Mouse (Mus musculus) layer of hippocampus, postnatal 25 days (tissue): Measurements from ENCODE around the gene Fam178b. TPM values are rescaled to one million over a fixed set of nuclear protein-coding genes. Genes with fewer than 3 reads are reported as not detected.
"Not testable (repeated sequence)": the region's sequence is repeated elsewhere in the genome, so short reads cannot be mapped to it uniquely, and the experiment has no call there.

Experiments
- DNase-seq, 2 experiments: peaks; one replicate each; pipeline ENCODE4 v3.0.0; 2022; ENCODE audit warnings: mixed read lengths in 2 of 2, low spot score in 1 of 2; ENCODE audit errors: extremely low spot score in 1 of 2
- total RNA-seq, 2 experiments: library from RNA; stranded (reverse); gene quantifications; 2 replicates each; pipeline ENCODE4 v1.2.3; 2021

Gene Fam178b
- total RNA-seq, 2 experiments from 2014 or later: 0.34 TPM; not detected in 1

DNA sequence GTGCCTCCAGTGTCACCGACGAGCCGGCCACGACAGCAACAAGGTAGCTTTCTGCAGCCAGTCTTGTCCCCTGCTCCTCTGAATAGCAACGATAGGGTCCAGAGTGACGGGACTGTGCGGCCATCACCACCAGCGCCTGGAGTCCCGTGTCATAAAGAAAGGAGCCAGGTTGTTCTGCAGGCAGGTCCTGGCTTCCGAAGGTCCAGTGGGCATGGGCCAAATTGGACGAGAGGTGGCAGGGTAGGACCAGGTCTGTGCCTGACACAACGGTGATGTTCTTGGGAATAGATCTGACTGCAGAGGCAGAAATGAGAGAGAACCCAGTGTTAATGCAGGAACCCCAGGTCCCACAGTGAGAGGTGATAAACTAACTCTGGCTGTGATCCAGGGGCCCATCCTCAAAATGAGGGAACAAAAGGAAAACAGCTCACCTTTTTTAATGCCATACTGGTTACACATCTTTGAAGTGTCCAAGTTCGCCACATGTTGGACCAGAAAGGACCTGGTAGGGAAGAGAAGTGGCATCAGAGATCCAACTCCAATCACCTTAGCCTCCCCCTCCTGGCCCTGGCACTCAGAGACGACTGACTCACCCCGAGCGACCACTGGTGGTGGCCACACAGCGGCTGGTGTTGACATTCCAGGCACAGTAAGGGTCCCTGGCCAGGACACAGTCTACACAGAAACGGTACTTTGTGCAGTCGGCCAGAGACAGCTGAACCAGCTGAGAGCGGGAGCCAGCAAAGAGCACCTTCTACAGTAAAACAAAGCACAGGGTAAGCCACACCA, 132.7 kb downstream of the Fam178b start:
- no peak for DNase-seq

DNA sequence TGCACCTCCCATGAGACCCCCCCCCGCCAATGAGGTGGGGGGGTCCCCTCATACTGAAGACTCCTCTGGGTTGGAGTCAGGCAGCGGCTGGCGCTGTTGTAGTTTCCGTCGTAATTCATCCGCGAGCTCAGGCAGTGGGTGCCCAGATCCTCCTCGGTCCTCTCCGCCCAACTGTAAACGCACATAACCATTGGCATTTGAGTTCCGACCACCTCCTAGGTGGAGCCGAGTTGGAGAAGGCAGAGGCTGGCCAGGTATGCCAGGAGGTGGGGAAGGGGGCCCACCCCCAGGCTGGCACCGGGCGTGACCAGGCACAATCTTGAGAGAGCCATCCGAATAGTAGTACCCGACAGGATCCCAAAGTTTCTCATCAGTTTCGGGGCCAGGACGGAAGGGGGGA, 133.5 kb downstream of the Fam178b start:
- no peak for DNase-seq

DNA sequence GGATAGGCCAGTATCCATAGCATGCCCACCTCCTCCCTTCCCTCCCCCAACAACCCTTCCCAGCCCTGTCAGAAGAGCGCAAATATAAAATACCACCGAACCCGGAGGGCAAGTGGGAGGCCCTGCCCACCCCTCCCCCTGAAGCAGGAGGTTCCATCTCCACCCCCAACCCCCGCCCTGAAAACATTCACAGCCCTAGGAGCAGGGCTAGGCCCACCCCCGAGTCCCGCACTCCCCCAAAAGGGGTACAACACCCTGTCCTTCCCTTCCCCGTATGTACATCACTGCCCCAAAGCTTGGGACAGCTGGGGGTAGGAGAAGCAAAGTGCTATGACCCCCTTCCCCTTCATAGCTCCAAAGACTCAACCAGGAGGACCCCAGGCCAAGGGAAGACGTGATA, 134.2 kb downstream of the Fam178b start:
- no peak for DNase-seq

DNA sequence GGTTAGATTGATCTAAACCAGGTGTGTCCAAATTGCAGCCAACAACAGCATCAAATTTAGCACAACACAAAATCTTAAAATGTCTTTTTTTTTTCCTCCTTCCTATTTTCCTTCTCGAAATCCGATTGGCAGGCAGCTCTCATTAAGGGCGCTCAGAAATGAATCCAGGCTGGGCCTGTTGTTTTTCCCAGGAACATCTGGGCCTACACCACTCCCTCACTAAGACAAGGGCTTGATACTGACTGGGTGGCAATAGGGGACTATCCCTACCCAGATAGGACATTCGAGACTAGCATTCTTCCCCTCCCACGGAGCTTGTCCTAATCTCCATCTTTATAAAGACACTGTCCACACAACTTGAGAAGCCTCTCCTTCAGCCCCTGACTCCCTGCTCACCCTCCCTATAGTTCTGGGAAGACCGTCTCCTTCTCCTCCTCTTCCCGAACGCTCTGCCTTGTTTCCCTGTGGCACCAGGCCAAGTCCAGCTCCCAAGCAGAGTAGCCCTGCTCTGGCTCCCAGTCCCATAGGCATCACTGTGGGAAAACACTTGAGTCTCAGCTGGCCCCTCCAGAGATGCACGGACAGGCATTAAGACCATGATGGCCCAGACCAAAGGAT, 134.9 kb downstream of the Fam178b start:
- peak in 1 of 2 experiments; percentile 43 for DNase-seq

DNA sequence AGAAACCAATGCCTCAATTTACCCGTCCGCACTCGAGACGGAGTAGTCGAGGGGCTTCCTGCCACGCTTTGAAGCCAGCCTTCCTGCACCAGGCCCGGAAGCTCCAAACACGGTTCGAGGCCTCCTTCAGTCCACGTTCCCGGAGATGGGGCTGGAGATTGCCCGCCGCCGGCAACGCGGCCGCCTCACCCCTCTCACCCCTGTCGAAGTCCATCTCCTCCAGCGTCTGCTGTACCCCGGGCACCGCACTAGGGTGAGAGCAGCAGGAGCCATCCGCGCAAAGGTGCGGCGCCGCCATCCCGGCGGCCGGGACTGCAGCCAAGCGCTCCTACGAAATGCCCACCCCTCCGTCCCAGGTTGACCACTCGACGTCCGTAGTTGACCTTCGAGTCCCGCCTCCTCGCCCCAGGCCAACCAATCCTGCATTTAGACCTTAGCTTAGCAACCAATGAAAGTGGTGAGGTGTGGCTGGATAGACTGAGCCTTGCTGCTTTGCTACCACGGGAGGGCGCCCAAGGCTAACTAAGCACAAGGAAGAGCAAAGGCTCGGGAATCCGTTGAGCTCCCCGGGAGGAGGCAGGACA, 136.0 kb downstream of the Fam178b start, which contains the start of gene Ankrd39:
TSS of gene Ankrd39 (minus strand) at position 558 of the 584 bp plus-strand sequence.
- DNase-seq: peak; percentile 82 to 92

DNA sequence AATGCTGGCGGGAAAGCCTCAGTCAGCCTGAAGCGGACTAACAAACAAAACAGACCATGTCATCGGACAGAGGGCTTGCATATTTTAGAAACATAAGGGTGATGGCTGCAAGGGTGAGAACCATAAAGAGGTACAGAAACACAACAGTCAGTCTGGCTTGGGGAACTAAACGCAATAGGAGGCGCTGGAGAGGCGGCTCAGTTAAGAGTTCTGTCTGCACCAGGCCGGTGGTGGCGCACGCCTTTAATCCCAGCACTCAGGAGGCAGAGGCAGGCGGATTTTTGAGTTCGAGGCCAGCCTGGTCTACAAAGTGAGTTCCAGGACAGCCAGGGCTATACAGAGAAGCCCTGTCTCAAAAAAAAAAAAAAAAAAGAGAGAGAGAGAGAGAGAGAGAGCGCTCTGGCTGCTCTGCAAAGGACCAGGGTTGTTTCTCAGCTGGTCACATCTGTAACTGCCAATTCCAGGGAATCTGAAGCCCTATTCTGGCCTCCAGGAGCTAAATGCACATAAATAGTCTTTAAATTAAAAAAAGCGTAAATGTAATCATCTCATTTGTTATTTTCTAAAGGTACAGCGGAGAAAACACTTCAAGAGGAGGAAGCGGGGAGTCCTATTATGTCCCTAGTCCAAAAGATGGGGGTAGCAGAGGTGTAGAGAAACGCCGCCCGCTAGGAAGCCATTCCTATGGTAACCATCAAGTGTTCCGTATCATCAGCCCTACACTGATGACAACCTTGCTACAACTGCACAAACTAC, 137.0 kb downstream of the Fam178b start:
- no peak for DNase-seq

DNA sequence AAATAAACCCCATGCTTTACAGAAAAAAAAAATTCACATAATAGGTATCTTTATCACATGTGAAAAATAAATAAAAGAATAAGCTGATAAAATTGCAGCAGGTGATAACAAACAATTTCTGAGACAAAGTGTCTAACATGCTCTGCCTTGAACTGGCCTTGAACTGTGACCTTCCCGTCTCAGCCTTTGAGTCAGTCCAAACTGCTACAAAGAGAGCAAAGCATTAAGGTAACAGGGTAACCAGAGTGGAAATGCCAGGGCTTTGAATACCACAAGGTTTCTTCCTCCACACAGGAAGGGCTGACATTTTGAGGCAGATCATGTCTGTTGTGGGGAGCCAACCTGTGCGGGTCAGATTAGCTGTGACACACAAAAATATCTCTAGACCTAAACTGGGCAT, 137.6 kb downstream of the Fam178b start:
- DNase-seq: no peak

DNA sequence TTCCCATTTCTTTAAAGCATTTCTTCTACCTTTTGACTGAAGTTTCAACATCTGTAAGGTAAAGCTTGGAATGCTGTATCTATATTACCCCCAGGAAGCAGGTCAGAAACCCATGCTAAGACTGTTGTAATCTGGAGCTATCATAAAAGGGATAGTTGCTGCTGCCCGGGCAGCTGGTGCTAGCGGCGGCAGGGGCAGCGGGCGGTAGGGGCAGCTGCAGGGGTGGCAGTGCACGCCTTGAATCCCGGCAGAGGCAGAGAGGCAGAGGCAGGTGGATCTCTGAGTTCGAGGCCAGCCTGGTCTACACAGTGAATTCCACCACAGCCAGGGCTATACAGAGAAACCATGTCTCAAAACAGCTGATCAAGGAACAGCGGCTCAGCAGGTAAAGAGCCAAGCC, 140.1 kb downstream of the Fam178b start:
- DNase-seq: no peak

DNA sequence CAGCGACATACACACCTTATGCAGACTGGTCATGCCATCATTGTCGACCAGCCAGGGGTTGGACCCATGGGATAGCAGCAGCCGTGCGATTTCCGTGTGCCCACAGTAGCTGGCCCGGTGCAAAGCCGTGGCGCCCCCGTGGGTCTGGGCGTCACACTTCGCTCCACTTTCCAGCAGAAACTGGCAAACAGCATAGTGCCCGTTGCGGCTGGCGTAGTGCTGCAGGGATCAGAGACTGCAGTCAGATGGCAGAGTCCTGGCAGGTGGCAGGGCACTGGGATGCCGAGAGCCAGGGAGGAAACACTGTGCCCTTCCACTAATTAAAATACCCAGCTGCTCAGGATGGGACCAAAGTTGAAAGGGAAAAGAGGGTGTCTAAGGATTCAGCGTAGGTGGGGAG, 141.1 kb downstream of the Fam178b start:
- no peak for DNase-seq

DNA sequence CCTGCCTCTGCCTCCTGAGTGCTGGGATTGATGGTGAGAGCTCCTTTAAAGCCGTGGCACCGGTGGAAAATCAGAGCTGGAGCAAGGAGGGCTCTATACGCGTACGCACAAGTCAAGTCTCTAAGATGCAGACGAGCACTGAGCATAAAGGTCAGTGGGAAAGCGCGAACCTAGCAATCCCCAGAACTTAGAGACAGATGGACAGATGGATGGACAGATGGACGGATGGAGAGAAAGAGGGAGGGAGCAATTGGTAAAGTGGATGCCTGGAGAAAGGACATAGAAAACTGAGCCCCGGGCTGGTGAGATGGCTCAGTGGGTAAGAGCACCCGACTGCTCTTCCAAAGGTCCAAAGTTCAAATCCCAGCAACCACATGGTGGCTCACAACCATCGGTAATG, 142.2 kb downstream of the Fam178b start:
- no peak for DNase-seq

DNA sequence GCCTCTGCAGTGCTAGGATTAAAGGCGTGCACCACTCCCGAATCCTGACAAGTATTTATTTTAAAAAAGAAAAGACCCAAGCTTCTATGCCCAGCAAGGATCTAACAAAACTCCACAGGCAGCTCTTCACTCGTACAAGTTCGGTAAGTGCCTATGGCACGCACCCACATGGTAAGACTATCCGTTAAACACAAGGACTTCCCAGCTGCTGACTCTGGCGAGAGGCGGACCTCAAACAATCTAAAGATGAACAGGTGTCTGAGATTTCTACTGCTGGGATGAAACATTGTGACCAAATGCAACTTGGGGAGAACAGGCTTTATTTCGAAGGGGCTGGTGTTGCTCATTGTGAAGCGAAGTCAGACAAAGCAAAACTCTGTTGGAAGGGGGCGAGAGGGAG, 142.9 kb downstream of the Fam178b start:
- DNase-seq: no peak

DNA sequence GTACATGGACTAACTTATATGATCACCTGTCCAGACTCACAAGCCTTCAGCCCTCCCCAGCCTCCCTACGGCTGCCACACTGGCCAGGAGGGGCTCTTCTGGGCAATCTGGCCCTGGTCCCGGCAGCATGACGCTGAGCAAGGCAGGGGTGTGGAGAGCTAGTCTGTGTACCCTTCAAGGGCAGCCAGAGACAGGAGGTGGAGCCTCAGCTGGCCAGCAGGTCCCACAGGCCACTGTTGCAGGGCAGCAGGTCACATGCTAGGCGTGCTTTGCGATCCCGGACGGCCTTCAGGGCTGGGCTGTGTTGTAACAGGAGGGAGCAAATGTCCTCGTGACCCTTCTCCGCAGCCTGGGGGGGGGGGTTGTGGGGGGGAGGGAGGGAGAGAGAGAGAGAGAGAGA, 143.8 kb downstream of the Fam178b start, which contains the start of gene Gm42417:
TSS of gene Gm42417 (minus strand) at position 244 of the 400 bp plus-strand sequence.
- DNase-seq: no peak

DNA sequence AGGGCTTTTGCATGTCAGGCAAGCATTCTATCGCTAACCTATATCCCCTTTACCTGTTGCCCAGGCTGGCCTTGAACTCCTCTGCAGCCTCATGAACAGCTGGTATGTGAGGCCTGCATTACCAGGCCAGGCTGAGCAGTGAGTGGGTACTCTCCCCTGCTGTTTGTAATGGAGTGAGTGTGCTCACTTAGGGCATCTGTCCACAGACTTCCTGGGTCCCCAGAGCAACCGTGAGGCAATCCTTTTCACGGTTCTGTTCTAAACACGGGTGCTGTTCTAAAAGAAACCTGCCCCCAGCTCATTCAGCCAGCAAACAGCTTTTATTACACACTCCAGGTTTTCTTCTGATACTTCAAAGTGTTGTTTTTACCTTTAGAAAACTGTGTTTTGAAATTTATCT, 144.3 kb downstream of the Fam178b start:
- DNase-seq: no peak

DNA sequence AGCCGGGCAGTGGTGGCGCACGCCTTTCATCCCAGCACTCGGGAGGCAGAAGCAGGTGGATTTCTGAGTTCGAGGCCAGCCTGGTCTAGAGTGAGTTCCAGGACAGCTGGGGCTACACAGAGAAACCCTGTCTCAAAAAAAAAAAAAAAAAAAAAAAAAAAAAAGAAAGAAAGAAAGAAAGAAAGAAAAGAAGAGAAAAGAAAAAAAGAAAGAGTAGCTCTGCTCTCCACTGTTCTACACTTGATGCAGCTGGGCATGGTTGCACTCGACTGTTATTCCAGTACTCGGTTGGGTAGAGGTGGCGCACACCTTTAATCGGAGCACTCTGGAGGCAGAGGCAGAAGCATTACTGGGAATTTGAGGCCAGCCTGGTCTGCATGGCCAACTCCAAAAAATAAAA, 146.2 kb downstream of the Fam178b start, which contains the start of gene Ankrd23:
TSS of gene Ankrd23 (minus strand) at position 101 of the 400 bp plus-strand sequence.
- not testable (repeated sequence) for DNase-seq

DNA sequence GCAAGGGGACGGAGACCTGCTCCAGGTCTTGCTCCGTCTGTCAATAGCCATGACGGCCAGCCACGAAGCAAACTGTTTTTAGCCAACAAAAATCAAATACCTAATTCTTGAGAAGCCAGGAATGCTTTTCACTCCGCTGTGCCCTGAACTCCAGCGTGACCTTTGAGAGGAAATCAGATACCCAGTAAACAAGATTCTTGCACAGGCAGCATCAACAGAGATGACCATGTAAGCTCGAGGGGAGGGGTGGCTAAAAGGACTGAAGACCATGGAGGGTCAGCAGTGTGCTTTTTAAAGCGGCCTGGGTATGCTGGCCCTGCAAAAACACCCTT, 146.6 kb downstream of the Fam178b start:
- no peak for DNase-seq

DNA sequence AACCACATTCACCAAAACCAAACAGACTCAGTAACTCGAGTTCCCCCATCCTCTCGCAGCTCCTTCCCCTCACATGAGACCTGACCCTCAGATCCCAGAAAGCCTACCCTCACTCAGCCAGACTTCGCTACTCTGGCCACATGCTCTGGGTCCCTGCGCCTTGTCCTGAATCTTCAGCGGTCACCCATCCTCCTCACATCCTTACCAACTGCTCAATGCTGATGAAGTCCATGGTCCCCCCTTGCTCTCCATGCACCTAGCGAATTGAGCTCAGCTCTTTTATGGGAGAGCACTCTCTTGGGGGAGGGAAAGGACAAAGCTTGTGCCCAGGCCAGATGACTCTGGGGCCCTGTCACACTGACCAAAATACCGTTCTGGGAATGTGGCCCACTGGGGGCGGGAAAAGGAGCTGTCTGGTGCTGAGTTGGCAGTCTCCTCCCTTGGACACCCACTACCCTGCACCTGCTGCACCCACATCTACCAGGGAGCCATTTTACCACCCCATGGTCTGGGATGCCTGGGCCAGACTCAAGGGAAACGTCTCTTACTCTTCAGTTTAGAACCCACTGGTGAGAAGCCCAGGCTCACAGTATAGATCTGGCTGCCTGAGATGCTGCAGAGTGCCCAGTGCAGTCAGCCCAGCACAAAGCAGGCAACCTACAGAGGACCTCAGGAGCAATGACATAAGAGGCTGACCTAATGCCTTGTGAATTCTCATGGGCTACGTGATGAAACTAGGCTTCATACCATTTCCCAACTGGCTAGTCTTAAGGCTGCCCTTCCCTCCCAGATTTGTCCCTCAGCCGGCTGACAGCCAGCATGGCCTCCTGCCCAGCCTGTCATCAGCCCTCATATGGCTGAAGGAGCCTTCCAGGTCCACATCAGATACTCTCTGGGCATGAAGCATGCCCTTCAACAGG, 147.2 kb downstream of the Fam178b start:
- DNase-seq: no peak

DNA sequence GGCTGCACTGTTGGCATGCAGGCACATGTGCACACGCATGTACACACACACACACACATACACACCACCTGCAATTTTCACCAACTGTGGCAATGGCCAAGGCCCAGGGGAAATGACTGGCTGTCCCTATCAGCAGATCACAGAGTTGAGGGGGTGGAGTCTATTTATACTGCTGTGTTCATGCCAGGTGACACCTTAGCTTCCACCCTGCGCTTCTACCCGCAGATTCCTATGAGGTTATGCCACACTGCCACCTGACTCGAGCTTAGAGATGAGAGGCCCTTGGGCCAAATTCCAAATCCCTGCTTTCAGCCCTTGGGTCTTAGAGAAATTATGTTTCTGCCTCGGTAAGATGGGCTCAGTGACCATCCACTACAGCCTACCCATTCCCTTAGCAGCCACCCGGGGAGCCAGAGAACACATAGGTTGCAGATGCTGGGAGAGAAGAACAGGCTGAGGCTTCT, 148.4 kb downstream of the Fam178b start:
- no peak for DNase-seq

DNA sequence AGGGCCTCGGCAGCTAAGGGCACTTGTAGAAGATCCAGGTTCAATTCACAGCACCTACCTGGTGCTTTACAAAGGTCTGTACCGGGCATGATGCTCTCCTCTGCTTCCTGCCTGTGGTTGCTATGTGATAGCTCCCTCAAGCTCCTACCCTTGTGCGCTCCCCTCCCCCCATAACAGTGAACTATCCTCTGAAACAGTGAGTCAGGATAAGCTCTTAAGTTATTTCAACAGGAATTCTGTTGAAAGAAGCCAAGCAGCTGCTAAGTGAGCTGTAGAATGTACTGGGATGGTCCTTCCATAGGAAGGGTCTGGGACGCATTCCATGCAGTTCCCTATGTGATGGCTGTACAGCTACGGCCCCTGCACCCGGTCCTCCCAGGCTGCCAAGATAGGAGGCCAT, 149.4 kb downstream of the Fam178b start:
- DNase-seq: no peak

DNA sequence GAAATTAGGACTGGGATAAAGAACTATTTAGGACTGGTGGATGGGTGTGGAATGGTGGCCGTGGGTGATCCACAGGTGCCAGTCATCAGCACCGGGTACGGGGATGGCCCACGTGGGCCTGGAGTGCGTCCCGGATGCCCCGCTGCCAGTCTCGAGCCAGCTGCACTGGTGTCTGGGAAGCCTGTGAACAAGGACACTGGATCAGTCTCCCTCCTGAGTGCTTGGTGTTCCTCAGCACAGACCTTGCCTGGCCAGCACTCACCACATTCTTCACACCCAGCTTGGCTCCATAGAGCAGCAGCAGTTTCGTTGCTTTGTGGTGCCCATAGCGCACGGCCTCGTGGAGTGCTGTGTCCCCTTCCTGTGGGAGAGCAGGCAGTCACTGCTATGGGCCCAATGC, 151.5 kb downstream of the Fam178b start:
- no peak for DNase-seq

DNA sequence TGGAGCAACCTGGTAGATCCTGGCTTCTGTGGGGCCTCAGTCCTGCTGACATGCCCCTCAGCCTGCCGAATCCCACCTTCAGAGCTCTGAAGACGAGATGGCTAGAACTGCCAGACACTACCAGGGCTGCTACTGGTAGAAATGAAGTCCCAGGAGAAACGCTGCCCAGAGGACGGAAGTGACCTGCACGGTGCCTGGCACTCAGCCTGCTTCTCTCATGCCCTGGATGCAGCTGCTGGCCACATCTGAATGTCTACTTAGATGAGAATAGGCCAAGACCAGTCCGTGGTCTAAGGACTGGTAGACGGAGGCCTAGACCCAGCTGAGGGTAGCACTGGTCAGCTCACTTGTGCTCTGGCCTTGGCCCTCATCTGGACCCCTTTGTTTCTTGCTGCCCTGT, 152.0 kb downstream of the Fam178b start:
- no peak for DNase-seq
